Mouse (Mus musculus) intestine, embryonic 15.5 days (tissue): ENCODE measurements around the gene Tbc1d2. TPM values are rescaled to one million over a fixed set of nuclear protein-coding genes. Genes with fewer than 3 reads are reported as not detected.

Source experiments
- ATAC-seq: fragments of 200-750 bp; cut with Nextera tagmentation; 2 replicates; pipeline ENCODE4 v1.8.0; 2017; ENCODE audit warnings: moderate TSS enrichment, moderate library complexity
- H3K27ac ChIP-seq: fragments of 300-500 bp; sonication (generic); 2 replicates; pipeline ENCODE4 v1.5.1; 2015; ENCODE audit warnings: mild to moderate bottlenecking, inconsistent platforms
- H3K27me3 ChIP-seq: fragments of 300-500 bp; sonication (generic); replicated peaks from 2 replicates; pipeline ENCODE4 v1.6.1; 2015; ENCODE audit warnings: inconsistent platforms
- H3K36me3 ChIP-seq: fragments of 300-500 bp; sonication (generic); 2 replicates; pipeline ENCODE4 v1.6.1; 2015; ENCODE audit warnings: inconsistent platforms
- H3K4me1 ChIP-seq: fragments of 300-500 bp; sonication (generic); replicated peaks from 2 replicates; pipeline ENCODE4 v1.6.1; 2015; ENCODE audit warnings: inconsistent platforms
- H3K4me2 ChIP-seq: fragments of 300-500 bp; sonication (generic); replicated peaks from 2 replicates; pipeline ENCODE4 v1.6.1; 2015; ENCODE audit warnings: mild to moderate bottlenecking, inconsistent platforms
- H3K4me3 ChIP-seq: fragments of 300-500 bp; sonication (generic); replicated peaks from 2 replicates; pipeline ENCODE4 v1.5.1; 2015; ENCODE audit warnings: inconsistent platforms
- H3K9ac ChIP-seq: fragments of 300-500 bp; sonication (generic); 2 replicates; pipeline ENCODE4 v1.6.1; 2015; ENCODE audit warnings: inconsistent platforms
- H3K9me3 ChIP-seq: fragments of 300-500 bp; sonication (generic); 2 replicates; pipeline ENCODE4 v1.6.1; 2016; ENCODE audit warnings: inconsistent platforms
- whole genome bisulfite sequencing: fragments of 180-500 bp; shearing (Covaris S2); methylation state at CpG from one replicate; pipeline ENCODE4 v1.1.7; 2015; 5-methylcytosine and 5-hydroxymethylcytosine counted together
- polyA plus RNA-seq: library from polyadenylated mRNA; unstranded; fragments of >200 nt; fragmentation: Nextera tagmentation; extraction: Ambion mirVana; gene quantifications from 2 replicates; pipeline ENCODE4 v1.2.1, GENCODE M21; 2015

Tbc1d2 gene
- polyA plus RNA-seq, result 6.0 and 6.3 TPM in 2 replicates

- Histone ChIP-seq H3K9me3 (no peaks in the 10 kb centered on the region), H3K27ac (peak within 1 kb of the TSS; percentile 85), H3K4me2 (peak within 1 kb of the TSS; percentile 90), H3K27me3 (no peaks in the 10 kb centered on the region), H3K4me3 (peak within 1 kb of the TSS; percentile 73), H3K9ac (peak within 1 kb of the TSS; percentile 69), H3K4me1 (0 out of 2 replicates have a peak, but pooled peaks cover 10% of the 10 kb centered on the region), H3K36me3 (no peaks in the 10 kb centered on the region)
- ATAC-seq, result peak; percentile 98
- WGBS, result under 1% methylated on average over 69 of the region's 69 CpGs
Measured at GRCm38 (mm10) chr4:46650086-46650753, at the start of gene Tbc1d2. Gene Tbc1d2, minus strand, starts transcription at chr4:46650209.

GRCm38 (mm10) chr4:46696467-46696866, 46.5 kb upstream of the Tbc1d2 start:
- no peak overlapping the region for H3K4me2 ChIP-seq
- H3K9me3 ChIP-seq, result no peaks in the 10 kb centered on the region
- H3K4me3 ChIP-seq, result no peak overlapping the region
- H3K36me3 ChIP-seq, result no peaks in the 10 kb centered on the region
- no peak for ATAC-seq
- H3K27me3 ChIP-seq, result no peaks in the 10 kb centered on the region
- WGBS, result 76% methylated on average over 6 of the region's 6 CpGs
- no peaks in the 10 kb centered on the region for H3K4me1 ChIP-seq
- no peak overlapping the region for H3K9ac ChIP-seq
- H3K27ac ChIP-seq, result no peak overlapping the region

GRCm38 (mm10) chr4:46690565-46690964, 40.6 kb upstream of the Tbc1d2 start:
- Histone ChIP-seq H3K9ac (no peak overlapping the region), H3K4me2 (no peak overlapping the region), H3K27ac (no peak overlapping the region), H3K4me1 (no peaks in the 10 kb centered on the region), H3K36me3 (no peaks in the 10 kb centered on the region), H3K4me3 (no peak overlapping the region), H3K27me3 (0 out of 2 replicates have a peak, but pooled peaks cover 10% of the 10 kb centered on the region), H3K9me3 (no peaks in the 10 kb centered on the region)
- no peak for ATAC-seq
- 86% methylated on average over 8 of the region's 8 CpGs for WGBS

- Histone ChIP-seq H3K4me3 (no peak overlapping the region), H3K4me1 (no peaks in the 10 kb centered on the region), H3K9me3 (no peaks in the 10 kb centered on the region), H3K9ac (no peak overlapping the region), H3K27me3 (0 out of 2 replicates have a peak, but pooled peaks cover 10% of the 10 kb centered on the region), H3K36me3 (no peaks in the 10 kb centered on the region), H3K27ac (no peak overlapping the region), H3K4me2 (no peak overlapping the region)
- ATAC-seq, result no peak
- 80% methylated on average over 8 of the region's 8 CpGs for WGBS
Measured at GRCm38 (mm10) chr4:46690023-46690420, 40.0 kb upstream of the Tbc1d2 start.

GRCm38 (mm10) chr4:46689397-46690022, 39.5 kb upstream of the Tbc1d2 start:
- WGBS, result 46% methylated on average over 15 of the region's 15 CpGs
- H3K9ac ChIP-seq, result no peak overlapping the region
- H3K4me3 ChIP-seq, result no peak overlapping the region
- 0 out of 2 replicates have a peak, but pooled peaks cover 10% of the 10 kb centered on the region for H3K27me3 ChIP-seq
- no peaks in the 10 kb centered on the region for H3K9me3 ChIP-seq
- H3K27ac ChIP-seq, result no peak overlapping the region
- H3K4me1 ChIP-seq, result no peaks in the 10 kb centered on the region
- peak; percentile 66 for ATAC-seq
- H3K36me3 ChIP-seq, result no peaks in the 10 kb centered on the region
- no peak overlapping the region for H3K4me2 ChIP-seq

GRCm38 (mm10) chr4:46688213-46688832, 38.3 kb upstream of the Tbc1d2 start:
- Histone ChIP-seq H3K9ac (no peak overlapping the region), H3K27me3 (0 out of 2 replicates have a peak, but pooled peaks cover 10% of the 10 kb centered on the region), H3K4me2 (no peak overlapping the region), H3K36me3 (no peaks in the 10 kb centered on the region), H3K4me3 (no peak overlapping the region), H3K4me1 (no peaks in the 10 kb centered on the region), H3K9me3 (no peaks in the 10 kb centered on the region), H3K27ac (no peak overlapping the region)
- 81% methylated on average over 14 of the region's 14 CpGs for WGBS
- no peak for ATAC-seq

GRCm38 (mm10) chr4:46684160-46684559, 34.2 kb upstream of the Tbc1d2 start:
- Histone ChIP-seq H3K4me3 (no peak overlapping the region), H3K27me3 (no peaks in the 10 kb centered on the region), H3K36me3 (no peaks in the 10 kb centered on the region), H3K9me3 (no peaks in the 10 kb centered on the region), H3K27ac (no peak overlapping the region), H3K4me2 (no peak overlapping the region), H3K4me1 (no peaks in the 10 kb centered on the region), H3K9ac (no peak overlapping the region)
- WGBS, result 53% methylated on average over 6 of the region's 6 CpGs
- ATAC-seq, result no peak

GRCm38 (mm10) chr4:46676646-46677045, 26.6 kb upstream of the Tbc1d2 start:
- Histone ChIP-seq H3K9me3 (no peaks in the 10 kb centered on the region), H3K36me3 (no peaks in the 10 kb centered on the region), H3K9ac (no peak overlapping the region), H3K4me2 (no peak overlapping the region), H3K27me3 (no peaks in the 10 kb centered on the region), H3K4me3 (no peak overlapping the region), H3K27ac (no peak overlapping the region), H3K4me1 (no peaks in the 10 kb centered on the region)
- no peak for ATAC-seq
- WGBS, result 47% methylated on average over 3 of the region's 3 CpGs

GRCm38 (mm10) chr4:46675992-46676391, 26.0 kb upstream of the Tbc1d2 start:
- H3K4me1 ChIP-seq, result no peaks in the 10 kb centered on the region
- H3K27me3 ChIP-seq, result no peaks in the 10 kb centered on the region
- no peak for ATAC-seq
- H3K4me3 ChIP-seq, result no peak overlapping the region
- H3K4me2 ChIP-seq, result no peak overlapping the region
- H3K36me3 ChIP-seq, result no peaks in the 10 kb centered on the region
- no peak overlapping the region for H3K9ac ChIP-seq
- 64% methylated on average over 4 of the region's 4 CpGs for WGBS
- H3K27ac ChIP-seq, result no peak overlapping the region
- no peaks in the 10 kb centered on the region for H3K9me3 ChIP-seq

- no peak overlapping the region for H3K4me2 ChIP-seq
- no peaks in the 10 kb centered on the region for H3K36me3 ChIP-seq
- H3K4me3 ChIP-seq, result no peak overlapping the region
- H3K4me1 ChIP-seq, result no peaks in the 10 kb centered on the region
- no peak for ATAC-seq
- no peak overlapping the region for H3K9ac ChIP-seq
- H3K9me3 ChIP-seq, result no peaks in the 10 kb centered on the region
- no peak overlapping the region for H3K27ac ChIP-seq
- 78% methylated on average over 11 of the region's 11 CpGs for WGBS
- no peaks in the 10 kb centered on the region for H3K27me3 ChIP-seq
Measured at GRCm38 (mm10) chr4:46675272-46675785, 25.3 kb upstream of the Tbc1d2 start.

- WGBS, result 72% methylated on average over 11 of the region's 11 CpGs
- H3K4me1 ChIP-seq, result peaks cover 8% of the 10 kb centered on the region
- H3K27ac ChIP-seq, result no peak overlapping the region
- no peak for ATAC-seq
- H3K9me3 ChIP-seq, result no peaks in the 10 kb centered on the region
- H3K27me3 ChIP-seq, result no peaks in the 10 kb centered on the region
- no peaks in the 10 kb centered on the region for H3K36me3 ChIP-seq
- no peak overlapping the region for H3K4me2 ChIP-seq
- H3K4me3 ChIP-seq, result no peak overlapping the region
- H3K9ac ChIP-seq, result no peak overlapping the region
Measured at GRCm38 (mm10) chr4:46668620-46669019, 18.6 kb upstream of the Tbc1d2 start.

- no peak overlapping the region for H3K4me2 ChIP-seq
- WGBS, result 73% methylated on average over 5 of the region's 5 CpGs
- H3K9ac ChIP-seq, result no peak overlapping the region
- no peak for ATAC-seq
- H3K4me1 ChIP-seq, result peaks cover 8% of the 10 kb centered on the region
- no peak overlapping the region for H3K4me3 ChIP-seq
- H3K36me3 ChIP-seq, result no peaks in the 10 kb centered on the region
- no peak overlapping the region for H3K27ac ChIP-seq
- no peaks in the 10 kb centered on the region for H3K27me3 ChIP-seq
- no peaks in the 10 kb centered on the region for H3K9me3 ChIP-seq
Measured at GRCm38 (mm10) chr4:46666420-46666819, 16.4 kb upstream of the Tbc1d2 start.
